Mouse (Mus musculus): ENCODE data around the gene Carmil3. TPM values are rescaled to one million over a fixed set of nuclear protein-coding genes. Genes with fewer than 3 reads are reported as not detected.

Carmil3 gene
- 1.5 and 3.3 TPM in 2 replicates for polyA plus RNA-seq (2016; fragmentation: Nextera tagmentation; extraction: Ambion mirVana)

GRCm38 (mm10) chr14:55490361-55491201 lies at the start of gene Carmil3:
Gene Carmil3 (plus strand): TSS chr14:55490651.
- Histone ChIP-seq H3K27me3 (ENCODE audit: insufficient read depth, poor library complexity, severe bottlenecking) (peaks cover 25% of the 10 kb centered on the region), H3K36me3 (peaks cover 21% of the 10 kb centered on the region), H3K4me1 (peaks cover 32% of the 10 kb centered on the region), H3K9me3 (no peaks in the 10 kb centered on the region; the same call in 1 of the 2 replicates), H3K4me3 (peak within 1 kb of the TSS; percentile 86), H3K27ac (peak within 1 kb of the TSS; percentile 87)
- DNase-seq (ENCODE audit: low spot score) = peak; percentile 87
- WGBS = under 1% methylated on average over 67 of the region's 68 CpGs

DNA sequence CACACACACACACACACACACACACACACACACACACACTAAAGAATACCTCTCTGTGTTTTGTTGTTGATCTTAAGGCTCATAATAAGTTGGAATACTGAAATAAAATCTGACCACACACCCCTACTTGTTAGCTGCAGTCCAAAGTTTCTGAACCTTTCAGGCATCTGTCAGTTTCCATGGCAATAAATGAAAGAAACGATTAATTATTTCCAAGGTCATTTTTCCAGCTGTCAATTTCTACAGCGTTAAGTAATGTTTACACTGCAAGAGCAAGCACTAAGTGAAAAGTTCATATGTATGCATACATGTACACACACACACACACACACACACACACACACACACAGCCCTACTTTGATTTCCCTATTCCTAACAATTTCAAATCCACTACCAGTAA lies 32.8 kb upstream of the Carmil3 start:
- no peak for DNase-seq (ENCODE audit: low spot score)
- Histone ChIP-seq H3K4me3 (no peak overlapping the region), H3K9me3 (no peaks in the 10 kb centered on the region), H3K36me3 (no peaks in the 10 kb centered on the region), H3K27me3 (ENCODE audit: insufficient read depth, poor library complexity, severe bottlenecking) (no peaks in the 10 kb centered on the region; the same call in 1 of the 2 replicates), H3K27ac (no peak overlapping the region), H3K4me1 (no peaks in the 10 kb centered on the region)
- WGBS = 84% methylated on average over 2 of the region's 2 CpGs

GRCm38 (mm10) chr14:55458273-55458672 lies 32.2 kb upstream of the Carmil3 start:
- peak; percentile 84 for DNase-seq (ENCODE audit: low spot score)
- Histone ChIP-seq H3K36me3 (no peaks in the 10 kb centered on the region), H3K27ac (no peak overlapping the region), H3K4me1 (no peaks in the 10 kb centered on the region), H3K9me3 (no peaks in the 10 kb centered on the region), H3K4me3 (no peak overlapping the region), H3K27me3 (ENCODE audit: insufficient read depth, poor library complexity, severe bottlenecking) (no peaks in the 10 kb centered on the region; the same call in 1 of the 2 replicates)
- 19% methylated on average over 10 of the region's 10 CpGs for WGBS

GRCm38 (mm10) chr14:55458761-55459160 lies 31.7 kb upstream of the Carmil3 start:
- no peaks in the 10 kb centered on the region for H3K4me1 ChIP-seq
- DNase-seq (ENCODE audit: low spot score) = no peak
- no peak overlapping the region for H3K27ac ChIP-seq
- no peaks in the 10 kb centered on the region for H3K36me3 ChIP-seq
- no peak overlapping the region for H3K4me3 ChIP-seq
- H3K9me3 ChIP-seq = no peaks in the 10 kb centered on the region
- H3K27me3 ChIP-seq (ENCODE audit: insufficient read depth, poor library complexity, severe bottlenecking) = no peaks in the 10 kb centered on the region; the same call in 1 of the 2 replicates
- 82% methylated on average over 3 of the region's 3 CpGs for WGBS

DNA sequence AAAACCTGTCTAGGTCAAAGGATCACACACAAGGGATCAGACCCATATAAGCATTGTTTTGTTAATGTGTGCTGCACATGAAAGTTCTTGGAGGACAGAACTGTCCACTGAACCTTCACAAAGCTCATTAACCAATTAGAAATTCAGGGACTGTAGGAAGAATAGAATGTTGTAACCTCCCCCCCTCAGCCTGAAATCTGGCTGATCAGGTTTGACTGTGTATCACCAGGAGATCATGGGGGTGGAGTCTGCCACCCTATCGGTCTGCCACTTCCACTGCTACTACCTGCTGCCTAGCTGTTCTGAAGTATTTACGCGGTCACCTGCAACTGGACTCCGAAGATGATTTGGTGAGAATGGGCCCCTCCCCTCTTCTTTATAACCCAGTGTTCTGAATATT lies 30.7 kb upstream of the Carmil3 start:
- Histone ChIP-seq H3K27me3 (ENCODE audit: insufficient read depth, poor library complexity, severe bottlenecking) (no peaks in the 10 kb centered on the region; the same call in 1 of the 2 replicates), H3K9me3 (no peaks in the 10 kb centered on the region), H3K4me1 (no peaks in the 10 kb centered on the region), H3K36me3 (no peaks in the 10 kb centered on the region), H3K4me3 (no peak overlapping the region), H3K27ac (no peak overlapping the region)
- no peak for DNase-seq (ENCODE audit: low spot score)
- 50% methylated on average over 4 of the region's 4 CpGs for WGBS

GRCm38 (mm10) chr14:55460297-55460696 lies 30.2 kb upstream of the Carmil3 start:
- Histone ChIP-seq H3K27me3 (ENCODE audit: insufficient read depth, poor library complexity, severe bottlenecking) (no peaks in the 10 kb centered on the region; the same call in 1 of the 2 replicates), H3K36me3 (no peaks in the 10 kb centered on the region), H3K27ac (no peak overlapping the region), H3K4me1 (no peaks in the 10 kb centered on the region), H3K4me3 (no peak overlapping the region), H3K9me3 (no peaks in the 10 kb centered on the region)
- DNase-seq (ENCODE audit: low spot score) = no peak
- WGBS = 70% methylated on average over 10 of the region's 10 CpGs

DNA sequence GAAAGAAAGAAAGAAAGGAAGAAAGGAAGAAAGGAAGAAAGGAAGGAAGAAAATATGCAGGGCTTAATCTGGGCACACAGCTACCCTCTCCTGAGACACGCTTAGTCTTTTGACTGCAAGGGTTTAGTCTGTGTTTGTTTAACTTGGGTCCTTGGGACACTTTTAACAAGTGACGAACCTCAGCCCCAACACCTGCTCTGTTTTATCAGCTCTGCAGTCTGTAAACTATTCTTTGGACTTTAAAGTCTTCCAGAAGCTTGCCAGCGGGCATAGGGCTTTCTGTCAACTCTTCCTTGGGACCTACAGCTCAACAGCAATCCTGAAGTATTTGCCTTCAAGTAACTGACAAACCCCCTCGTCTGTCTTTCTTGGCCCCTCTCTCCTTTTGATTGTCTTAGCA lies 28.7 kb upstream of the Carmil3 start:
- Histone ChIP-seq H3K36me3 (no peaks in the 10 kb centered on the region), H3K4me1 (no peaks in the 10 kb centered on the region), H3K9me3 (no peaks in the 10 kb centered on the region), H3K4me3 (no peak overlapping the region), H3K27ac (no peak overlapping the region), H3K27me3 (ENCODE audit: insufficient read depth, poor library complexity, severe bottlenecking) (no peaks in the 10 kb centered on the region; the same call in 1 of the 2 replicates)
- 32% methylated on average over 4 of the region's 4 CpGs for WGBS
- no peak for DNase-seq (ENCODE audit: low spot score)

GRCm38 (mm10) chr14:55466481-55466880 lies 24.0 kb upstream of the Carmil3 start:
- H3K4me3 ChIP-seq = no peak overlapping the region
- WGBS = 73% methylated on average over 4 of the region's 4 CpGs

DNA sequence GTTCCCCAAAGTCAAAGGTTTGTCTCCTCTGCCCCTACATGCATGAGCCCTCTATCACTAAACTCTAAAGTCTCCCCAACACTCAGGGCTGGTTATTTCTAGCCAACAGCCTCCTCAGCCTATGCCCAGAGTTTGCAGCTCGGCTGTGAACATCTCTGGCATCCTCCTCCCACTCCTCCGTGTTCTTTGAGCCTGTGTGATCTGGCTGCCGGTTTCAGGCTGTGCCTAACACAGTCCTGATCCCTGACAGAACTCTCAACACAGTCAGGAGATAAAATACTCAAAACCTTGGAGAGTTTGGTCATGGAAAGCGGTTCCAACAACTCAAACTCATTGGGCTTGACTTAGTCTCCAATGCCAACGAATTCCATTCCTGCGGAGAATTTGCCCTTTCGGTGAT lies 23.3 kb upstream of the Carmil3 start:
- DNase-seq (ENCODE audit: low spot score) = no peak
- 62% methylated on average over 7 of the region's 7 CpGs for WGBS
- no peaks in the 10 kb centered on the region for H3K9me3 ChIP-seq
- H3K4me1 ChIP-seq = peaks cover 9% of the 10 kb centered on the region; the same call in 1 of the 2 replicates
- H3K4me3 ChIP-seq = no peak overlapping the region
- H3K27ac ChIP-seq = no peak overlapping the region
- H3K36me3 ChIP-seq = no peaks in the 10 kb centered on the region
- H3K27me3 ChIP-seq (ENCODE audit: insufficient read depth, poor library complexity, severe bottlenecking) = no peaks in the 10 kb centered on the region

More at GRCm38 (mm10) chr14:55466481-55466880, 24.0 kb upstream of the Carmil3 start:
- H3K9me3 ChIP-seq = no peaks in the 10 kb centered on the region
- H3K27ac ChIP-seq = no peak overlapping the region
- H3K36me3 ChIP-seq = no peaks in the 10 kb centered on the region
- DNase-seq (ENCODE audit: low spot score) = no peak
- H3K4me1 ChIP-seq = peaks cover 9% of the 10 kb centered on the region; the same call in 1 of the 2 replicates
- H3K27me3 ChIP-seq (ENCODE audit: insufficient read depth, poor library complexity, severe bottlenecking) = no peaks in the 10 kb centered on the region

- H3K27ac ChIP-seq = no peak overlapping the region
- no peak for DNase-seq (ENCODE audit: low spot score)
- no peaks in the 10 kb centered on the region for H3K36me3 ChIP-seq
- no peak overlapping the region for H3K4me3 ChIP-seq
- no peaks in the 10 kb centered on the region for H3K27me3 ChIP-seq (ENCODE audit: insufficient read depth, poor library complexity, severe bottlenecking)
- H3K9me3 ChIP-seq = no peaks in the 10 kb centered on the region
- peaks cover 9% of the 10 kb centered on the region; the same call in 1 of the 2 replicates for H3K4me1 ChIP-seq
- 84% methylated on average over 2 of the region's 2 CpGs for WGBS
These were observed 22.1 kb upstream of the Carmil3 start for GRCm38 (mm10) chr14:55468301-55468741.

DNA sequence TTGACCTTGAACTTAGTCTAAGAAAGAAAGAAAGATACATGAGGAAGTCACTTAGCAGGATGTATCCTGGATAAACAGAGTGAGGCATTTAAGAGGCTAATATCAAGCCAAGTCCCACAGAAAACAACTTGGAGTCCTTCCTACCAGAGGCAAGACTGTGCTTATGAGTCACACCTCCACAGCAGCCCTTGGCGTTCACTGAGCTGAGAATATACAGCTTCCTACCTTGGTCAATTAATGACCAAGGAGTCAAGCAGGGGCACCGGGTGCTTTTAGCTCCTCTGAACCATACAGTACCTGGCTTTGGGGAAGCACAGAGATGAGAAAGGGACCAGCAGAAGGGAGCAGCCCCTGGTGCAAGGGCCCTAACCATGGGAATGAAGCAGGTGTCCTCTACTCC lies 21.4 kb upstream of the Carmil3 start:
- peaks cover 9% of the 10 kb centered on the region; the same call in 1 of the 2 replicates for H3K4me1 ChIP-seq
- 80% methylated on average over 2 of the region's 2 CpGs for WGBS
- no peaks in the 10 kb centered on the region for H3K27me3 ChIP-seq (ENCODE audit: insufficient read depth, poor library complexity, severe bottlenecking)
- DNase-seq (ENCODE audit: low spot score) = no peak
- H3K36me3 ChIP-seq = no peaks in the 10 kb centered on the region
- H3K9me3 ChIP-seq = no peaks in the 10 kb centered on the region
- H3K27ac ChIP-seq = no peak overlapping the region
- H3K4me3 ChIP-seq = no peak overlapping the region

DNA sequence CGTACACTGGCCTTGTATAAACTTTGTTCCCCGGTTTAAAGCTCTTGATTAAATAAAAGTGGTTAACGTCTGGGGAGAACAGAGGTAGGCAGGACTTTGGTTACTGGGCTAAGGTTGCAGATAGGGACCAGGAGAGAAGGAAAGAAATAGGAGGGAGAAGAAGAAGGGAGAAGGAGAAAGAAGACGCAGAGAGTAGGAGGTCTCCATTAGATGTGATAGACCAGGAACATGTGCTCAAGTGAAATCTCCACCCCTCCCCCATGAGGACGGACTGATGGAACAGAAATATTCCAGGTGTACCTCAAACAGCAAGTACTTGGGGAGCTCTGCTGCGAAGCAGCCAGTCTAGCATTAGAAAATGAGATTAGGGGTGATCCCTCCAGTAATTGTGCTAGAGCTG lies 20.6 kb upstream of the Carmil3 start:
- Histone ChIP-seq H3K27me3 (ENCODE audit: insufficient read depth, poor library complexity, severe bottlenecking) (no peaks in the 10 kb centered on the region), H3K4me3 (no peak overlapping the region), H3K27ac (no peak overlapping the region), H3K4me1 (peaks cover 9% of the 10 kb centered on the region; the same call in 1 of the 2 replicates), H3K36me3 (no peaks in the 10 kb centered on the region), H3K9me3 (no peaks in the 10 kb centered on the region)
- DNase-seq (ENCODE audit: low spot score) = no peak
- WGBS = 79% methylated on average over 6 of the region's 6 CpGs

DNA sequence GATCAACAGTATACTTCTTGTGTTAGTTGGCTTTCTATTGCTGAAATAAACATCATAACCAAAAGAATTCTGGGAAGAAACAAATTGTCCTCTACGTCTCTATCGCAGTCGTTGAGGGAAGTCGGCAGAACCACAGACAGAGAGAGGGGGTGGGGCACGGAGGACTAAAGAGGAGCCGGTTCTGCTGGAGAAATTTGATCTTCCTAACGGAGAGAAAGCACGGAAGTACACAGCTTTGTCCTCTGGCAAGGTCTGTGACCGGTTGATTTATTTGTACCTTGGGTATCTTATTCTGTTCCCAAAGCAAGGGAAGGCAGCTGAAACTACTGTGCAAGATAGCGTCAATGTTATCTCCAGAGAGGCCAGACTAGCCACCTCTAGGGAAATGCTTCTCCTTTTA lies 19.6 kb upstream of the Carmil3 start:
- Histone ChIP-seq H3K4me3 (0 out of 2 replicates have a peak overlapping the region, but pooled peaks have one; percentile 9), H3K4me1 (peaks cover 9% of the 10 kb centered on the region; the same call in 1 of the 2 replicates), H3K27ac (no peak overlapping the region), H3K36me3 (no peaks in the 10 kb centered on the region), H3K27me3 (ENCODE audit: insufficient read depth, poor library complexity, severe bottlenecking) (no peaks in the 10 kb centered on the region), H3K9me3 (no peaks in the 10 kb centered on the region)
- WGBS = 2% methylated on average over 10 of the region's 10 CpGs
- DNase-seq (ENCODE audit: low spot score) = no peak
